ENCODE assay signal across 8 mouse cellular contexts in the genomic region with DNA sequence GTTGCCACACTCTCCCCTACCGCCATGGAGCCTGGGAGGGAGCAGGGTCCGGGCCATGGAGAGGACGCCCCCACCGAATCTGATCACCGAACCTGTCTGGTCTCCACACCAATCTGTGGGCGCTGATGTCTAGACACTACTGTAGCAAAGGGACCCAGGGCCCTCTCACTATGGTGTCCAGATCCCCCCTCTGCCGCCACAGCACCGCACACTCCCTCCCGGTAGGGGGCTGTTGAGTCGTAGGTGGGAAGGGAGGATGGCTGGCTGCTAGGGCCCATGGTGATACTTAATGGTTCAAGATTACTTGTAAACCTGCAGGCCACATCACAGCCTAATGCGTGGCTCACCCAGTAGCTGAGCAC. TPM values are rescaled to one million over a fixed set of nuclear protein-coding genes. Genes with fewer than 3 reads are reported as not detected.
DNase-seq lines count a peak whose midpoint lies in the region; ATAC-seq lines count a peak whose summit lies in the region.

No protein-coding gene starts in this region.

- ATAC-seq in hindbrain, embryonic 14.5 days (ENCODE audit: low FRiP score): no peak; the same call in 1 of the 2 replicates
- ATAC-seq in midbrain, embryonic 13.5 days: peak; percentile 64; the same call in 1 of the 2 replicates

- H3K9ac ChIP-seq in hindbrain, embryonic 14.5 days: peak overlapping the region; percentile 73
- peak overlapping the region; percentile 71 for H3K9ac ChIP-seq in midbrain, embryonic 13.5 days (replicated peaks)

- H3K9me3 ChIP-seq in hindbrain, embryonic 14.5 days (ENCODE audit: control insufficient read depth, low read length): no peaks in the 10 kb centered on the region
- H3K9me3 ChIP-seq in midbrain, embryonic 13.5 days: no peaks in the 10 kb centered on the region

- H3K4me2 ChIP-seq in hindbrain, embryonic 14.5 days (replicated peaks): peak overlapping the region; percentile 87
- H3K4me2 ChIP-seq in midbrain, embryonic 13.5 days (replicated peaks): peak overlapping the region; percentile 75

- WGBS in hindbrain, embryonic 14.5 days: 5% methylated on average over 11 of the region's 11 CpGs
- 7% methylated on average over 11 of the region's 11 CpGs for whole genome bisulfite sequencing in midbrain, embryonic 13.5 days

- H3K36me3 ChIP-seq in hindbrain, embryonic 14.5 days (replicated peaks; ENCODE audit: control insufficient read depth, insufficient read depth): no peaks in the 10 kb centered on the region
- no peaks in the 10 kb centered on the region for H3K36me3 ChIP-seq in midbrain, embryonic 13.5 days

- H3K27me3 ChIP-seq in hindbrain, embryonic 14.5 days (ENCODE audit: control insufficient read depth, insufficient read depth, low read length): no peaks in the 10 kb centered on the region
- H3K27me3 ChIP-seq in midbrain, embryonic 13.5 days: no peaks in the 10 kb centered on the region

- peaks cover 13% of the 10 kb centered on the region for H3K4me1 ChIP-seq in hindbrain, embryonic 14.5 days (replicated peaks; ENCODE audit: control insufficient read depth, insufficient read depth, low read length)
- H3K4me1 ChIP-seq in midbrain, embryonic 13.5 days (replicated peaks): peaks cover 14% of the 10 kb centered on the region

- H3K4me3 ChIP-seq in hindbrain, embryonic 14.5 days (replicated peaks; ENCODE audit: low read length): peak overlapping the region; percentile 59
- peak overlapping the region; percentile 53 for H3K4me3 ChIP-seq in midbrain, embryonic 13.5 days (replicated peaks)

- H3K27ac ChIP-seq in hindbrain, embryonic 14.5 days: peak overlapping the region; percentile 23; the same call in 1 of the 2 replicates
- H3K27ac ChIP-seq in midbrain, embryonic 13.5 days: no peak overlapping the region

- DNase-seq in embryo, embryonic 10.5 days (ENCODE audit: low spot score): peak; percentile 54
- no peak for DNase-seq in embryo, embryonic 9.5 days (ENCODE audit: extremely low spot score)
- peak; percentile 45 for DNase-seq in right cerebral cortex, postnatal 4 days
- DNase-seq in right cerebral cortex, adult 18-20 months: no peak
- DNase-seq in hindbrain, embryonic 14.5 days (ENCODE audit: low spot score): no peak
- no peak for DNase-seq in urinary bladder, postnatal 4 days (ENCODE audit: low spot score in 2 of 2)
- no peak for DNase-seq in adipocyte (ENCODE audit: low spot score)

RNA-seq across cellular contexts. Expression of a gene that starts 0.6 kb away (rescaled TPM):
- not detected in 2 replicates for polyA plus RNA-seq in hindbrain, embryonic 14.5 days (2014; fragmentation: Nextera tagmentation; extraction: Ambion mirVana)
- not detected in 2 replicates for polyA plus RNA-seq in midbrain, embryonic 13.5 days (2015; fragmentation: Nextera tagmentation; extraction: Ambion mirVana)

RNA-seq across cellular contexts. Expression of a gene that starts 7.2 kb away (rescaled TPM):
- polyA plus RNA-seq in hindbrain, embryonic 14.5 days (2014; fragmentation: Nextera tagmentation; extraction: Ambion mirVana): 62.2 and 69.2 TPM in 2 replicates
- polyA plus RNA-seq in midbrain, embryonic 13.5 days (2015; fragmentation: Nextera tagmentation; extraction: Ambion mirVana): 44.9 and 55.9 TPM in 2 replicates

RNA-seq across cellular contexts. Expression of a gene that starts 17.2 kb away (rescaled TPM):
- polyA plus RNA-seq in hindbrain, embryonic 14.5 days (2014; fragmentation: Nextera tagmentation; extraction: Ambion mirVana): 5.6 and 6.6 TPM in 2 replicates
- 4.0 and 5.3 TPM in 2 replicates for polyA plus RNA-seq in midbrain, embryonic 13.5 days (2015; fragmentation: Nextera tagmentation; extraction: Ambion mirVana)

RNA-seq across cellular contexts. Expression of a gene that starts 41.2 kb away (rescaled TPM):
- polyA plus RNA-seq in hindbrain, embryonic 14.5 days (2014; fragmentation: Nextera tagmentation; extraction: Ambion mirVana): 128 and 136 TPM in 2 replicates
- 112 and 118 TPM in 2 replicates for polyA plus RNA-seq in midbrain, embryonic 13.5 days (2015; fragmentation: Nextera tagmentation; extraction: Ambion mirVana)

Comparison
In these comparisons a context has a peak if more than half of its experiments do, and no peak if none do; other contexts are left out.
1. DNase-seq: peak in embryo, embryonic 10.5 days (single experiment) and right cerebral cortex, postnatal 4 days (single experiment); none in embryo, embryonic 9.5 days (single experiment), right cerebral cortex, adult 18-20 months (single experiment), hindbrain, embryonic 14.5 days (single experiment), urinary bladder, postnatal 4 days (0 of 2) and adipocyte (single experiment).